Mouse (Mus musculus) liver, embryonic 14.5 days (tissue): Measurements from ENCODE around the gene Zfp53. TPM values are rescaled to one million over a fixed set of nuclear protein-coding genes. Genes with fewer than 3 reads are reported as not detected.

Experiments used
- ATAC-seq: fragments of 200-750 bp; cut with Nextera tagmentation; 2 replicates; pipeline ENCODE4 v1.8.0; 2017; ENCODE audit warnings: moderate number of reproducible peaks, mild to moderate bottlenecking, moderate library complexity; ENCODE audit not compliant: insufficient read depth
- DNase-seq, 3 experiments: peaks; one replicate each; pipeline ENCODE4 v3.0.0-alpha.2; 2012 to 2013; ENCODE audit warnings: low read depth in 3 of 3, low spot score in 3 of 3
- H3K27ac ChIP-seq: fragments of 300-500 bp; sonication (generic); 2 replicates; pipeline ENCODE4 v1.5.1; 2014; ENCODE audit warnings: moderate library complexity, mild to moderate bottlenecking, control low read depth, inconsistent platforms
- H3K27me3 ChIP-seq: fragments of 300-500 bp; sonication (generic); 2 replicates; pipeline ENCODE4 v1.6.1; 2014; ENCODE audit warnings: mild to moderate bottlenecking, low read length, moderate library complexity; ENCODE audit not compliant: control insufficient read depth, insufficient read depth
- H3K36me3 ChIP-seq: fragments of 300-500 bp; sonication (generic); replicated peaks from 2 replicates; pipeline ENCODE4 v1.6.1; 2014; ENCODE audit warnings: low read depth; ENCODE audit not compliant: control insufficient read depth, insufficient read depth
- H3K4me1 ChIP-seq, 2 experiments: fragments of 200-500 bp in 1 of 2; fragments of 300-500 bp in 1 of 2; sonication (generic) in 1 of 2; replicated peaks; 2 replicates each; pipeline ENCODE4 v1.6.1; 2012 to 2014; ENCODE audit warnings: antibody characterized with exemption in 1 of 2, inconsistent platforms in 1 of 2, low read length in 1 of 2; ENCODE audit not compliant: control insufficient read depth in 2 of 2, insufficient read depth in 2 of 2
- H3K4me2 ChIP-seq: fragments of 300-500 bp; sonication (generic); 2 replicates; pipeline ENCODE4 v1.6.1; 2014; ENCODE audit warnings: low read depth, mild to moderate bottlenecking, control low read depth, moderate library complexity
- H3K4me3 ChIP-seq, 2 experiments: fragments of 200-500 bp in 1 of 2; fragments of 300-500 bp in 1 of 2; sonication (generic) in 1 of 2; 2 replicates each; pipeline ENCODE4 v1.5.1; 2012 to 2014; ENCODE audit warnings: low read depth in 2 of 2, low read length in 2 of 2, mild to moderate bottlenecking in 2 of 2, control low read depth in 1 of 2, inconsistent platforms in 1 of 2, moderate library complexity in 1 of 2; ENCODE audit not compliant: insufficient read depth in 1 of 2
- H3K9ac ChIP-seq: fragments of 300-500 bp; sonication (generic); replicated peaks from 2 replicates; pipeline ENCODE4 v1.6.1; 2014; ENCODE audit warnings: mild to moderate bottlenecking, control low read depth, moderate library complexity
- H3K9me3 ChIP-seq: fragments of 300-500 bp; sonication (generic); 2 replicates; pipeline ENCODE4 v1.6.1; 2016; ENCODE audit warnings: low read length, mixed read lengths; ENCODE audit not compliant: control insufficient read depth
- CTCF ChIP-seq: IDR thresholded peaks from 2 replicates; pipeline ENCODE4 v1.5.1; 2016; ENCODE audit warnings: antibody characterized with exemption, low read depth, control low read depth
- EP300 ChIP-seq: IDR thresholded peaks from 2 replicates; pipeline ENCODE4 v1.6.1; 2016; ENCODE audit warnings: antibody characterized with exemption, low read depth
- WGBS: fragments of 180-500 bp; shearing (Covaris S2); extraction: QIAGEN DNeasy Blood & Tissue Kit; methylation state at CpG from one replicate; pipeline ENCODE4 v1.1.7; 2014; ENCODE audit not compliant: insufficient replicate concordance; 5-methylcytosine and 5-hydroxymethylcytosine counted together
- polyA plus RNA-seq, 2 experiments: library from polyadenylated mRNA; depleted of rRNA in 1 of 2; stranded (reverse) in 1 of 2; unstranded in 1 of 2; fragments of >200 nt; fragmentation: Nextera tagmentation in 1 of 2; extraction: Ambion mirVana in 1 of 2; gene quantifications; 2 replicates each; pipeline versions ENCODE4 v1.2.1 to v1.2.3; 2012 to 2014

Gene Zfp53
- 0.68 and 1.4 TPM in 2 replicates for polyA plus RNA-seq (2012; rRNA removed)
- 2.5 and 2.6 TPM in 2 replicates for polyA plus RNA-seq (2014; fragmentation: Nextera tagmentation; extraction: Ambion mirVana)

DNA sequence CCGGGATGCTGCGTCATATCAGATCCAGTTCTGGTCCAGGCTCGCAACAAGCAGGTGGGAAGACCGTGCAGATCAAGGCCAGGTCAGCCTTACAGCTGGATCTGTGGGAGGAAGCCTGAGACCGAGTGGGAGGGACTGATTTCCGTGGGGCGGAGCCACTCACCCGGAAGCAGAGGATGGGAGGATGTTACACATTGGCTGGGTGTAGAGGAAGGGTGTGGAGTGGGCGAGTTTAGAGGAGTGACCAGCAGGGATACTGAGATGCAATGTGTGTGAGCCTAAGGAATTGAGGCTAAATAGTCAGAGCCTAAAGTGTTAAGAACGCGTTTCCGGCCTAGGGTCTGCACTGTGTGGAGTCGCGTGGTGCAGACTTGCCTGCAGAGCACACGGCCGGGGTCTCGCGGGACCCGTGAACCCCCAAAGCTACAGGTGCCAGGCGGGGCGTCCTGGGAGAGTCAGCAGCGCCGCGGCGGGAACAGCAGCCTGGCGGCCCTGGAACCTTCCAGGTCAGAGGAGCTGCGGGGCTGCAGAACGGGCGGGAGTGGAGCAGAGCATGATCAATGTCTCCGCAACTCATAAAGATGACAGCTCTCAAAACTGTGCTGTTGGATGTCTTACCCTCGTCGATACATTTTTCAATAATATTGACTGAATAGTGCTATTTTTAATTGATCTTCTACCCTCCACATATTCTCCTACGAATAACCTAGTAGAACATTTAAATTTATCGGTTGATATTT lies at the start of gene Zfp53:
Gene Zfp53, plus strand, starts transcription at position 239 of the 740 bp plus-strand sequence.
- H3K4me1 ChIP-seq, result peaks cover 5 to 8% of the 10 kb centered on the region in 2 experiments
- no peaks in the 10 kb centered on the region for H3K36me3 ChIP-seq
- no peak within 1 kb of the TSS; the same call in none of the 2 replicates for H3K27ac ChIP-seq
- H3K4me2 ChIP-seq, result peak within 1 kb of the TSS; percentile 76
- ATAC-seq (peak; percentile 99), DNase-seq (peak; percentile 68 to 75 (median 71))
- TF ChIP-seq EP300 (no peak), CTCF (peak; percentile 27; the same call in 1 of the 2 replicates)
- H3K27me3 ChIP-seq, result no peaks in the 10 kb centered on the region
- peak within 1 kb of the TSS; percentile 76 to 86 for H3K4me3 ChIP-seq
- no peaks in the 10 kb centered on the region for H3K9me3 ChIP-seq
- H3K9ac ChIP-seq, result peak within 1 kb of the TSS; percentile 82
- WGBS, result under 1% methylated on average over 34 of the region's 34 CpGs

DNA sequence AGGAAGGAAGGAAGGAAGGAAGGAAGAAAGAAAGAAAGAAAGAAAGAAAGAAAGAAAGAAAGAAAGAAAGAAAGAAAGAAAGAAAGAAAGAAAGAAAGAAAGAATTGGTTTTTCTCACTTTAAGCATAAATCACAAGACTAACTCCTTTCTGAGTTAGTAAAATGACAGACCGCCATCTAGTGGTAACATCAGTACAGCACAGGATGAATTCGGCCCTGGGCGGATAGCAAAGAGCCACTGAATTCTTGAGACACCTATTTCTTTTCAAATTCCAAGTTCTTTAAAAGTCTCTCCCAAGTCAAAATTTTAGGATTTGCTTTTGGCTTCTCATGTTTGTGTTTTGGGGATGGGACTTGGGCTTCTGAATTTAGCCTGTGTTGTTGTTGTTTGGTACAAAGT lies 39.1 kb upstream of the Zfp53 start:
- Histone ChIP-seq H3K4me3 (peak overlapping the region; percentile 89 to 93), H3K27ac (peak overlapping the region; percentile 71), H3K36me3 (no peaks in the 10 kb centered on the region), H3K9ac (peak overlapping the region; percentile 78), H3K4me1 (peaks cover 5 to 6% of the 10 kb centered on the region in 2 experiments), H3K27me3 (no peaks in the 10 kb centered on the region), H3K9me3 (no peaks in the 10 kb centered on the region), H3K4me2 (peak overlapping the region; percentile 95)
- peak; percentile 77 for ATAC-seq
- TF ChIP-seq EP300 (no peak), CTCF (peak; percentile 74)
- WGBS, result 1% methylated on average over 3 of the region's 3 CpGs
- DNase-seq, result peak; percentile 68 to 78 (median 74)

DNA sequence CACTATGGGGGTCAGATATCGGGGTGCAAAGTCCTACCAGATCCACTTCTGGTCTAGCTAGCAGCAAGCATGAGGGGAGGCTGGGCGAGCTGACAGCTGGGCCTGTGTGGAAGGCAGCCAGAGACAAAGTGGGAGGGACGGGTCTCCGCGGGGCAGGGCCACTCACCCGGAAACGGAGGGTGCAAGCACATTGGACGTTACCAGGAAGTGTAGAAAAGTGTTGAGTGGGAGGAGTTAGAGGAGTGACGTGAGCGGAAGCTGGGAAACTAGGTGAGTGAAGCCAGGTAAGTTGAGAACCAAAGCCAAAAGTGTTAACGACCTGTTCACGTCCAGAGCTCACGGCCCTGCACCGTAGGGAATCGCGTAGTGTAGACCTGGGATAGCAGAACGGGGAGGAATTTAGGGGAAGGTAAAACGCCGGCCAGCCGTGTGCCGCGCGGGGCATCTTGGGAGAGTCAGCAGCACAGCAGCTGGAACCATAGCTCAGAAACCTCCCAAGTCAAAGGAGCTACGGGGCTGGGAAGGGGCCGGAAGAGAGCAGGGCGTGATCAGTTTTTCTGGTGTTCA lies 38.6 kb upstream of the Zfp53 start, which contains the start of gene Zfp51:
Gene Zfp51, plus strand, starts transcription at position 237 of the 567 bp plus-strand sequence.
- H3K36me3 ChIP-seq, result no peaks in the 10 kb centered on the region
- under 1% methylated on average over 26 of the region's 26 CpGs for WGBS
- peak within 1 kb of the TSS; percentile 95 for H3K4me2 ChIP-seq
- peak within 1 kb of the TSS; percentile 89 to 93 for H3K4me3 ChIP-seq
- DNase-seq (peak; percentile 83 to 91 (median 87)), ATAC-seq (peak; percentile 100)
- H3K9ac ChIP-seq, result peak within 1 kb of the TSS; percentile 78
- peaks cover 5 to 6% of the 10 kb centered on the region in 2 experiments for H3K4me1 ChIP-seq
- H3K9me3 ChIP-seq, result no peaks in the 10 kb centered on the region
- no peaks in the 10 kb centered on the region for H3K27me3 ChIP-seq
- TF ChIP-seq CTCF (no peak), EP300 (no peak)
- peak within 1 kb of the TSS; percentile 71 for H3K27ac ChIP-seq

DNA sequence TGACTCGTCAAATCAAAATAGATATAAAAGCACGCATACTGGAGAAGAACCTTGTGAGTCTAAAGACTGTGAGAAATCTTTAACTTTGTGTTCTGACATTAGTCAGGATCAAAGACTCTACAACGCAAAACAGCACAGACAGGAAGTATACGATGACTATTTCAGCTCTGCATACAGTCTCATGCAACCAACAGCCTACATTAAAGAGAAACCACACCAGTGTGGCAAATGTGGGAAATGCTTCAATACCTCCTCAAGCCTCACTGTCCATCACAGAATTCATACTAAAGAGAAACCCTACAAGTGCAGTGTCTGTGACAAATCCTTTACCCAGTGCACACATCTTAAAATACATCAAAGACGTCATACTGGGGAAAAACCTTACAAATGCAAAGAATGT lies 25.2 kb upstream of the Zfp53 start:
- Histone ChIP-seq H3K36me3 (peaks cover 18% of the 10 kb centered on the region), H3K27me3 (no peaks in the 10 kb centered on the region), H3K9ac (no peak overlapping the region), H3K4me1 (no peaks in the 10 kb centered on the region), H3K9me3 (no peaks in the 10 kb centered on the region), H3K4me3 (no peak overlapping the region), H3K27ac (no peak overlapping the region), H3K4me2 (no peak overlapping the region)
- DNase-seq, result no peak
- ATAC-seq, result no peak
- TF ChIP-seq CTCF (no peak), EP300 (no peak)
- WGBS, result 81% methylated on average over 5 of the region's 5 CpGs
